Mouse (Mus musculus) hematopoietic stem cell, adult 5-6 weeks (primary cell): ENCODE measurements around the gene Ptprcap. TPM values are rescaled to one million over a fixed set of nuclear protein-coding genes. Genes with fewer than 3 reads are reported as not detected.

ENCODE experiments used
- ATAC-seq, 2 experiments: fragments of 125-278 bp in 1 of 2; replicated peaks in 1 of 2; 2 replicates each; pipeline ENCODE4 v1.8.0; 2016 to 2017; ENCODE audit warnings: inconsistent platforms in 2 of 2, mild to moderate bottlenecking in 2 of 2, moderate number of reproducible peaks in 2 of 2, low read depth in 1 of 2, moderate TSS enrichment in 1 of 2; ENCODE audit not compliant: low FRiP score in 2 of 2, poor library complexity in 2 of 2, severe bottlenecking in 2 of 2, insufficient read depth in 1 of 2, low TSS enrichment in 1 of 2
- total RNA-seq: library from RNA; stranded (forward); fragments of 172-1452, 232-1000 nt; gene quantifications from 2 replicates; pipeline ENCODE4 v1.2.3, GENCODE M21; 2017

Ptprcap gene
- total RNA-seq, 1 experiment from 2014 or later, result 229 TPM

GRCm38 (mm10) chr19:4197180-4197579 is 43.8 kb downstream of the Ptprcap start:
- no peak for ATAC-seq

- peak; percentile 84 to 89 for ATAC-seq
Observed at GRCm38 (mm10) chr19:4201291-4201909, 48.0 kb downstream of the Ptprcap start, which contains the start of gene Rad9a. TSS of gene Rad9a (minus strand) at chr19:4201662.

- ATAC-seq, result no peak
Observed at GRCm38 (mm10) chr19:4202149-4202548, 48.7 kb downstream of the Ptprcap start.

GRCm38 (mm10) chr19:4203148-4203547 is 49.7 kb downstream of the Ptprcap start:
- no peak for ATAC-seq

GRCm38 (mm10) chr19:4203604-4204326 is 50.4 kb downstream of the Ptprcap start:
- ATAC-seq, result no peak; a peak in 1 of 4 replicates

- no peak for ATAC-seq
Observed at GRCm38 (mm10) chr19:4204889-4205288, 51.5 kb downstream of the Ptprcap start.

Other genes starting within 250 kb of the Ptprcap start
- 110 and 122 TPM in 2 replicates for gene Tcirg1, start 246.5 kb upstream of the Ptprcap start, total RNA-seq
- gene Ndufs8, start 240.8 kb upstream of the Ptprcap start, total RNA-seq, result 35.3 and 55.4 TPM in 2 replicates
- 6.6 and 12.6 TPM in 2 replicates for gene Aldh3b1, start 223.8 kb upstream of the Ptprcap start, total RNA-seq
- gene Unc93b1, start 218.4 kb upstream of the Ptprcap start, total RNA-seq, result 79.6 and 90.4 TPM in 2 replicates
- 0.31 TPM in 1 of 2 replicates, not detected in the other for gene Aldh3b3, start 195.0 kb upstream of the Ptprcap start, total RNA-seq
- 0.56 TPM in 1 of 2 replicates, not detected in the other for gene Aldh3b2, start 181.3 kb upstream of the Ptprcap start, total RNA-seq
- gene Acy3, start 167.0 kb upstream of the Ptprcap start, total RNA-seq, result 6.8 and 8.4 TPM in 2 replicates
- gene Tbx10, start 160.9 kb upstream of the Ptprcap start, total RNA-seq, result not detected in 2 replicates
- 4.5 and 13.5 TPM in 2 replicates for gene Nudt8, start 153.0 kb upstream of the Ptprcap start, total RNA-seq
- gene Gm49405, start 153.0 kb upstream of the Ptprcap start, total RNA-seq, result 1.8 and 2.3 TPM in 2 replicates
- gene Doc2g, start 150.3 kb upstream of the Ptprcap start, total RNA-seq, result 1.5 and 1.9 TPM in 2 replicates
- 142 and 166 TPM in 2 replicates for gene Ndufv1, start 140.8 kb upstream of the Ptprcap start, total RNA-seq
- 62.7 and 72.5 TPM in 2 replicates for gene Gstp1, start 115.6 kb upstream of the Ptprcap start, total RNA-seq
- not detected in 2 replicates for gene Gstp2, start 107.6 kb upstream of the Ptprcap start, total RNA-seq
- gene Gstp3, start 94.0 kb upstream of the Ptprcap start, total RNA-seq, result 1.4 and 13.2 TPM in 2 replicates
- gene Cabp2, start 72.0 kb upstream of the Ptprcap start, total RNA-seq, result not detected in 2 replicates
- 13.3 and 18.8 TPM in 2 replicates for gene Cdk2ap2, start 56.4 kb upstream of the Ptprcap start, total RNA-seq
- 20.0 and 22.4 TPM in 2 replicates for gene Pitpnm1, start 53.6 kb upstream of the Ptprcap start, total RNA-seq
- gene Aip, start 27.7 kb upstream of the Ptprcap start, total RNA-seq, result 60.3 and 78.0 TPM in 2 replicates
- gene Gpr152, start 13.8 kb upstream of the Ptprcap start, total RNA-seq, result not detected in 2 replicates
- gene Cabp4, start 9.6 kb upstream of the Ptprcap start, total RNA-seq, result not detected in 2 replicates
- gene Coro1b, start 5.0 kb upstream of the Ptprcap start, total RNA-seq, result 66.9 and 109 TPM in 2 replicates
- 16.2 and 18.8 TPM in 2 replicates for gene Rps6kb2, start 9.8 kb downstream of the Ptprcap start, total RNA-seq
- gene Carns1, start 21.9 kb downstream of the Ptprcap start, total RNA-seq, result 11.2 and 16.2 TPM in 2 replicates
- gene Tbc1d10c, start 37.7 kb downstream of the Ptprcap start, total RNA-seq, result 59.8 and 70.8 TPM in 2 replicates
- gene Ppp1ca, start 38.5 kb downstream of the Ptprcap start, total RNA-seq, result 384 and 392 TPM in 2 replicates
- 16.4 and 17.3 TPM in 2 replicates for gene Rad9a, start 48.1 kb downstream of the Ptprcap start, total RNA-seq
- gene Clcf1, start 60.6 kb downstream of the Ptprcap start, total RNA-seq, result 12.8 and 17.3 TPM in 2 replicates
- gene AC109138.7, start 60.8 kb downstream of the Ptprcap start, total RNA-seq, result not detected in 2 replicates
- 61.0 and 88.8 TPM in 2 replicates for gene Pold4, start 78.3 kb downstream of the Ptprcap start, total RNA-seq
- gene Ssh3, start 115.6 kb downstream of the Ptprcap start, total RNA-seq, result 23.2 and 32.7 TPM in 2 replicates
- 6.0 and 6.6 TPM in 2 replicates for gene Ankrd13d, start 129.5 kb downstream of the Ptprcap start, total RNA-seq
- 147 and 234 TPM in 2 replicates for gene Grk2, start 152.6 kb downstream of the Ptprcap start, total RNA-seq
- 95.0 and 119 TPM in 2 replicates for gene Kdm2a, start 244.7 kb downstream of the Ptprcap start, total RNA-seq